Mouse (Mus musculus) v-Abl transformed pro-B cells (cell line): ENCODE measurements at regions not wholly inside any gene's neighbourhood (a gene's known extent, or its start where the extent isn't known, plus 50 kb on each side); places are given as distances from the start of the nearest gene placed in this dataset.

Experiments
- in situ Hi-C, 2 experiments: fragments of 400-800 bp; cut with MboI; formaldehyde crosslinking; loops; one replicate each; pipeline ENCODE4 v1.15.1; 2025; ENCODE audit not compliant: unreplicated experiment in 2 of 2

GRCm38 (mm10) chr6:99800919-99801318 lies 74.7 kb upstream of the Prok2 start:
- in situ Hi-C loops: loop anchor here (5.0 to 25.0 kb wide), 5 partner anchors 511 to 1086 kb away; no protein-coding TSS in a partner anchor

GRCm38 (mm10) chr6:99800324-99800723 lies 74.1 kb upstream of the Prok2 start:
- in situ Hi-C loops: loop anchor here (5.0 to 25.0 kb wide), 5 partner anchors 512 to 1087 kb away; no protein-coding TSS in a partner anchor

GRCm38 (mm10) chr6:99796390-99796789 lies 70.2 kb upstream of the Prok2 start:
- in situ Hi-C loops: loop anchor here (10.0 to 25.0 kb wide), 3 partner anchors 234 to 1684 kb away; no protein-coding TSS in a partner anchor

GRCm38 (mm10) chr6:99793546-99793945 lies 67.4 kb upstream of the Prok2 start:
- in situ Hi-C loops: loop anchor here (10.0 to 25.0 kb wide), 3 partner anchors 231 to 1681 kb away; no protein-coding TSS in a partner anchor

GRCm38 (mm10) chr6:99792353-99792752 lies 66.2 kb upstream of the Prok2 start:
- in situ Hi-C loops: loop anchor here (10.0 to 25.0 kb wide), 3 partner anchors 230 to 1680 kb away; no protein-coding TSS in a partner anchor

GRCm38 (mm10) chr6:99786977-99787376 lies 60.8 kb upstream of the Prok2 start:
- in situ Hi-C loops: loop anchor here (10.0 to 25.0 kb wide), 3 partner anchors 225 to 1675 kb away; no protein-coding TSS in a partner anchor

GRCm38 (mm10) chr6:99785212-99785611 lies 59.0 kb upstream of the Prok2 start:
- in situ Hi-C loops: loop anchor here (10.0 to 25.0 kb wide), 3 partner anchors 223 to 1673 kb away; no protein-coding TSS in a partner anchor

GRCm38 (mm10) chr6:99784804-99785203 lies 58.6 kb upstream of the Prok2 start:
- in situ Hi-C loops: loop anchor here (5.0 to 25.0 kb wide), 4 partner anchors 223 to 1678 kb away; no protein-coding TSS in a partner anchor

GRCm38 (mm10) chr6:99784285-99784684 lies 58.1 kb upstream of the Prok2 start:
- in situ Hi-C loops: loop anchor here (5.0 to 25.0 kb wide), 4 partner anchors 222 to 1677 kb away; no protein-coding TSS in a partner anchor

GRCm38 (mm10) chr6:99782996-99783395 lies 56.8 kb upstream of the Prok2 start:
- in situ Hi-C loops: loop anchor here (5.0 to 25.0 kb wide), 4 partner anchors 221 to 1676 kb away; no protein-coding TSS in a partner anchor
